Mouse (Mus musculus) T-cell, adult 66 days (primary cell): Measurements from ENCODE around the gene Tmem213. TPM values are rescaled to one million over a fixed set of nuclear protein-coding genes. Genes with fewer than 3 reads are reported as not detected.

Experiments used
- total RNA-seq, 2 experiments: library from RNA; stranded (reverse); gene quantifications; 3 replicates in 1 of 2; 4 replicates in 1 of 2; pipeline ENCODE4 v1.2.4; 2023

Tmem213 gene
- not detected for total RNA-seq

GRCm38 (mm10) chr6:38109160-38109795, at the start of gene Tmem213:
Gene Tmem213, plus strand, starts transcription at chr6:38109255.

GRCm38 (mm10) chr6:38124207-38124835, 15.3 kb downstream of the Tmem213 start, which contains the start of gene Atp6v0a4:
Gene Atp6v0a4, minus strand, starts transcription at chr6:38124586.

Other genes starting within 250 kb of the Tmem213 start
- gene Trim24, start 238.4 kb upstream of the Tmem213 start, total RNA-seq = 10 to 100 TPM; 48.6 to 50.5 TPM
- not detected for gene Svopl, start 62.3 kb upstream of the Tmem213 start, total RNA-seq
- gene Atp6v0a4, start 15.3 kb downstream of the Tmem213 start, total RNA-seq = not detected
- gene D630045J12Rik, start 144.8 kb downstream of the Tmem213 start, total RNA-seq = under 1 TPM in 1 of 2 experiments, not detected in 1; 0.38 TPM
- gene Zc3hav1l, start 190.0 kb downstream of the Tmem213 start, total RNA-seq = 1 to 10 TPM; 8.8 to 8.9 TPM
- 100 to 1,000 TPM; 314 to 339 TPM for gene Zc3hav1, start 245.3 kb downstream of the Tmem213 start, total RNA-seq